Mouse (Mus musculus) limb, embryonic 13.5 days (tissue): ENCODE data around the gene Adcy7. TPM values are rescaled to one million over a fixed set of nuclear protein-coding genes. Genes with fewer than 3 reads are reported as not detected.

Source experiments
- ATAC-seq: fragments of 200-750 bp; cut with Nextera tagmentation; 2 replicates; pipeline ENCODE4 v1.8.0; 2017; ENCODE audit warnings: low read depth, moderate number of reproducible peaks, moderate TSS enrichment; ENCODE audit not compliant: low FRiP score
- H3K27ac ChIP-seq: fragments of 300-500 bp; sonication (generic); 2 replicates; pipeline ENCODE4 v1.5.1; 2015; ENCODE audit warnings: inconsistent platforms, mild to moderate bottlenecking, moderate library complexity
- H3K27me3 ChIP-seq: fragments of 300-500 bp; sonication (generic); 2 replicates; pipeline ENCODE4 v1.6.1; 2015; ENCODE audit warnings: mild to moderate bottlenecking, inconsistent platforms
- H3K36me3 ChIP-seq: fragments of 300-500 bp; sonication (generic); 2 replicates; pipeline ENCODE4 v1.6.1; 2015; ENCODE audit warnings: inconsistent platforms, mild to moderate bottlenecking, moderate library complexity
- H3K4me1 ChIP-seq: fragments of 300-500 bp; sonication (generic); 2 replicates; pipeline ENCODE4 v1.6.1; 2015; ENCODE audit warnings: inconsistent platforms
- H3K4me2 ChIP-seq: fragments of 300-500 bp; sonication (generic); replicated peaks from 2 replicates; pipeline ENCODE4 v1.6.1; 2015; ENCODE audit warnings: inconsistent platforms, mild to moderate bottlenecking, moderate library complexity
- H3K4me3 ChIP-seq: fragments of 300-500 bp; sonication (generic); 2 replicates; pipeline ENCODE4 v1.5.1; 2015; ENCODE audit warnings: moderate library complexity, mild to moderate bottlenecking, inconsistent platforms
- H3K9ac ChIP-seq: fragments of 300-500 bp; sonication (generic); 2 replicates; pipeline ENCODE4 v1.6.1; 2015; ENCODE audit warnings: mild to moderate bottlenecking, inconsistent platforms
- H3K9me3 ChIP-seq: fragments of 300-500 bp; sonication (generic); 2 replicates; pipeline ENCODE4 v1.6.1; 2016; ENCODE audit warnings: inconsistent platforms
- WGBS: fragments of 180-500 bp; shearing (Covaris S2); methylation state at CpG from one replicate; pipeline ENCODE4 v1.1.7; 2015; 5-methylcytosine and 5-hydroxymethylcytosine counted together
- polyA plus RNA-seq: library from polyadenylated mRNA; unstranded; fragments of >200 nt; fragmentation: Nextera tagmentation; extraction: Ambion mirVana; gene quantifications from 2 replicates; pipeline ENCODE4 v1.2.1, GENCODE M21; 2015

Gene Adcy7
- polyA plus RNA-seq, 1 experiment from 2014 or later: 5.1 TPM

DNA sequence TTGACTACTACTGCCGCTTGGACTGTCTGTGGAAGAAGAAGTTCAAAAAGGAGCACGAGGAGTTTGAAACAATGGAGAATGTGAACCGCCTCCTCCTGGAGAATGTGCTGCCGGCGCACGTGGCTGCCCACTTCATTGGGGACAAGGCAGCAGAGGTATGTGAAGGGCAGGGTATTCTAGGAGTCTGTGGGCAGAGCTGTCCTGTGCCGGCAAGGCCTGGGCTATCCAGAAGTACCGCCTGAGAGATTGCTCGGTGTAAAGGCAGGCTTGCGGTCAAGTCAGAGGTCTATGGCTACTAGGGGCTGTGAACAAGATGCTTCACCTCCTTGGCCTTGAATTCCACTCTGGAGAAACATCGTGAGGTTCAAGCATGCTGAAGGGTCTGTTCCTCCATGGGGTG is 52.6 kb downstream of the Adcy7 start:
- H3K9me3 ChIP-seq: no peaks in the 10 kb centered on the region
- no peak for ATAC-seq
- H3K4me2 ChIP-seq: no peak overlapping the region
- H3K4me3 ChIP-seq: no peak overlapping the region
- no peaks in the 10 kb centered on the region for H3K4me1 ChIP-seq
- H3K36me3 ChIP-seq: peaks cover 51% of the 10 kb centered on the region
- H3K9ac ChIP-seq: no peak overlapping the region
- WGBS: 87% methylated on average over 11 of the region's 11 CpGs
- no peaks in the 10 kb centered on the region for H3K27me3 ChIP-seq
- H3K27ac ChIP-seq: no peak overlapping the region

GRCm38 (mm10) chr8:88325251-88325650 is 53.0 kb downstream of the Adcy7 start:
- Histone ChIP-seq H3K27me3 (no peaks in the 10 kb centered on the region), H3K36me3 (peaks cover 56% of the 10 kb centered on the region), H3K4me1 (no peaks in the 10 kb centered on the region), H3K4me3 (no peak overlapping the region), H3K9ac (no peak overlapping the region), H3K9me3 (no peaks in the 10 kb centered on the region), H3K4me2 (no peak overlapping the region), H3K27ac (no peak overlapping the region)
- 41% methylated on average over 5 of the region's 5 CpGs for WGBS
- no peak for ATAC-seq

DNA sequence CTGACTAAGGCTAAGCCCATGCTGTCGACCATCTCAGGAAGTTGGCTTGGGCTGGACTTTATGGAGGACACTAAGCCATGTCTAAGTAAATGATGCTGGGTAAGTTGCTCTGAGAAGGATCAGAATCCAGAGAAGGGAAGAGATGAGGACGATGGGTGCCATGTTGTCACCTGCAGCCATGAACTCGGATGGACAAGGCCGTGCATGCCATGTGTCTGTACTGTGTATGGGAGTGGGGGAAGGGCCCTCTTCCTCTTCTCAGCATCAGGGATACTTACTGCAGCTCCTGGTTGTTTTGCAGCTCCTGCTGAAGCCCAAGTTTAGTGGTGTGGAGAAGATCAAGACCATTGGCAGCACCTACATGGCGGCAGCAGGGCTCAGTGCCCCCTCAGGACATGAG is 53.6 kb downstream of the Adcy7 start:
- H3K27me3 ChIP-seq: no peaks in the 10 kb centered on the region
- H3K4me2 ChIP-seq: no peak overlapping the region
- H3K36me3 ChIP-seq: peaks cover 61% of the 10 kb centered on the region
- H3K27ac ChIP-seq: no peak overlapping the region
- ATAC-seq: no peak
- H3K4me1 ChIP-seq: no peaks in the 10 kb centered on the region
- H3K9me3 ChIP-seq: no peaks in the 10 kb centered on the region
- no peak overlapping the region for H3K9ac ChIP-seq
- H3K4me3 ChIP-seq: no peak overlapping the region
- 92% methylated on average over 5 of the region's 5 CpGs for WGBS

GRCm38 (mm10) chr8:88326328-88326727 is 54.1 kb downstream of the Adcy7 start:
- 93% methylated on average over 12 of the region's 12 CpGs for WGBS
- no peaks in the 10 kb centered on the region for H3K4me1 ChIP-seq
- no peak overlapping the region for H3K4me2 ChIP-seq
- H3K27me3 ChIP-seq: no peaks in the 10 kb centered on the region
- H3K9ac ChIP-seq: no peak overlapping the region
- H3K4me3 ChIP-seq: no peak overlapping the region
- H3K27ac ChIP-seq: no peak overlapping the region
- no peak for ATAC-seq
- H3K36me3 ChIP-seq: peaks cover 65% of the 10 kb centered on the region
- H3K9me3 ChIP-seq: no peaks in the 10 kb centered on the region

DNA sequence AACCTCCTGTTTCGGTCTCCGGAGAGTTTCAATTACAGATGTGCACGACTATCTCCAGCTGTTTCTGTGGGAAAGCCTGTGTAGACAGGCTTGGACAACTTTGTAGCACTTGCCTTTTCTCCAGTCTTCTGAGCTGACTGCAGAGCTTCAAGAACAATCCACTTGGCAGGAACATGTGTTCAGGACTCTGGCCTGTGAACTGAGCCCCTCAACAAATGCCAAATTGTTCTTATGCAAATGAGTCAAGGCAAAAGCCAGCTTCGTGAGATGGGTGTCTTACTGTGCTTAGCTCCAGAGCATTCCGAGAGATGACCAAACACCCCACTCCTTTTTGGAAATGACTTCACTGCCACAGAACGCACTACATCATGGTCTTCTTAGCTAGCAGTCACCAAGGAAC is 56.5 kb downstream of the Adcy7 start:
- peaks cover 89% of the 10 kb centered on the region for H3K36me3 ChIP-seq
- WGBS: 86% methylated on average over 6 of the region's 6 CpGs
- ATAC-seq: no peak
- no peak overlapping the region for H3K27ac ChIP-seq
- no peaks in the 10 kb centered on the region for H3K9me3 ChIP-seq
- no peak overlapping the region for H3K4me3 ChIP-seq
- H3K27me3 ChIP-seq: no peaks in the 10 kb centered on the region
- no peak overlapping the region for H3K9ac ChIP-seq
- H3K4me1 ChIP-seq: no peaks in the 10 kb centered on the region
- no peak overlapping the region for H3K4me2 ChIP-seq

DNA sequence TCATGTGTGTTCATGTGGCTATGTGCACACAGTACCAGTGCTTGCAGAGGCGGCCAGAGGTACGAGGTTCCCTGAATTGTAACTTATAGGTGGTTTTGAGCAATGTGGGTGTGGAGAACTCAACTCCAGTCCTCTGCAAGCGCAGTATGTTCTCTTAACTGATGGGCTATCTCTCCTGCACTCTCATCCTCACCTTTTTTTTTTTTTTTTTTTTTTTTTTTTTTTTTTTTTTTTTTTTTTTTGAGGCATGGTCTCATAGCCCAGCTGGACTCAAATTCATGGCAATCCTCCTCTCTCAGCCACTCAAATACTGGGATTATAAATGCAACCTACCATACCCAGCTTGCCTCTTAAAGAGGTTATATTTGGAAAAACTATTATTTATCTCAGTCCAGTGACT is 58.6 kb downstream of the Adcy7 start:
- Histone ChIP-seq H3K27ac (no peak overlapping the region), H3K4me1 (no peaks in the 10 kb centered on the region), H3K27me3 (no peaks in the 10 kb centered on the region), H3K4me3 (no peak overlapping the region), H3K4me2 (no peak overlapping the region), H3K9ac (no peak overlapping the region), H3K9me3 (no peaks in the 10 kb centered on the region), H3K36me3 (peaks cover 96% of the 10 kb centered on the region)
- 94% methylated on average over 3 of the region's 3 CpGs for WGBS
- no peak for ATAC-seq

DNA sequence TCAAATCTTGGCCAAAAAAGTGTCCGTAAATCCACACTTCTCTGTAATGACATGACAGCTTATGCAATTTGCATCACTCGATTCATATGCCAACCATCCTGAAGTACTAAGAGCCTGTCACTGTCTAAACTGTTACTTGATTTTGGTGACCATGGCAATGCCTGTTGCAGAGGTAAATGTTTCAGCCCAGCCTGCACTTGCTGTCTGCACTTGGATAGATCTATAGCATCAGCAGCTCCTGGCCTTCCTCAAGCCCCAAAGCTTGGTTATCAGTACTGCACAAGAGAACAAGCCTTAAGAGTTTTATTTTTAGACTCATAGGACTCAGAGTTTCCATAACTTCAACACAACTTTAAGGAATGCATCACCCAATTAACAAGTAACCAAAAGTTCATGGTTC is 62.2 kb downstream of the Adcy7 start:
- Histone ChIP-seq H3K9ac (no peak overlapping the region), H3K27me3 (no peaks in the 10 kb centered on the region), H3K27ac (no peak overlapping the region), H3K36me3 (peaks cover 86% of the 10 kb centered on the region), H3K4me1 (no peaks in the 10 kb centered on the region), H3K4me2 (no peak overlapping the region), H3K9me3 (no peaks in the 10 kb centered on the region), H3K4me3 (no peak overlapping the region)
- WGBS: 94% methylated on average over 2 of the region's 2 CpGs
- no peak for ATAC-seq

GRCm38 (mm10) chr8:88334975-88335374 is 62.8 kb downstream of the Adcy7 start:
- peaks cover 86% of the 10 kb centered on the region for H3K36me3 ChIP-seq
- H3K4me3 ChIP-seq: no peak overlapping the region
- no peak overlapping the region for H3K4me2 ChIP-seq
- H3K9me3 ChIP-seq: no peaks in the 10 kb centered on the region
- no peaks in the 10 kb centered on the region for H3K4me1 ChIP-seq
- H3K9ac ChIP-seq: no peak overlapping the region
- 87% methylated on average over 3 of the region's 3 CpGs for WGBS
- no peak for ATAC-seq
- no peaks in the 10 kb centered on the region for H3K27me3 ChIP-seq
- H3K27ac ChIP-seq: no peak overlapping the region

GRCm38 (mm10) chr8:88339221-88339620 is 67.0 kb downstream of the Adcy7 start:
- H3K9ac ChIP-seq: no peak overlapping the region
- ATAC-seq: no peak
- 67% methylated on average over 3 of the region's 3 CpGs for WGBS
- no peaks in the 10 kb centered on the region for H3K9me3 ChIP-seq
- no peak overlapping the region for H3K27ac ChIP-seq
- H3K4me2 ChIP-seq: no peak overlapping the region
- H3K27me3 ChIP-seq: no peaks in the 10 kb centered on the region
- no peak overlapping the region for H3K4me3 ChIP-seq
- H3K4me1 ChIP-seq: no peaks in the 10 kb centered on the region
- peaks cover 85% of the 10 kb centered on the region for H3K36me3 ChIP-seq

DNA sequence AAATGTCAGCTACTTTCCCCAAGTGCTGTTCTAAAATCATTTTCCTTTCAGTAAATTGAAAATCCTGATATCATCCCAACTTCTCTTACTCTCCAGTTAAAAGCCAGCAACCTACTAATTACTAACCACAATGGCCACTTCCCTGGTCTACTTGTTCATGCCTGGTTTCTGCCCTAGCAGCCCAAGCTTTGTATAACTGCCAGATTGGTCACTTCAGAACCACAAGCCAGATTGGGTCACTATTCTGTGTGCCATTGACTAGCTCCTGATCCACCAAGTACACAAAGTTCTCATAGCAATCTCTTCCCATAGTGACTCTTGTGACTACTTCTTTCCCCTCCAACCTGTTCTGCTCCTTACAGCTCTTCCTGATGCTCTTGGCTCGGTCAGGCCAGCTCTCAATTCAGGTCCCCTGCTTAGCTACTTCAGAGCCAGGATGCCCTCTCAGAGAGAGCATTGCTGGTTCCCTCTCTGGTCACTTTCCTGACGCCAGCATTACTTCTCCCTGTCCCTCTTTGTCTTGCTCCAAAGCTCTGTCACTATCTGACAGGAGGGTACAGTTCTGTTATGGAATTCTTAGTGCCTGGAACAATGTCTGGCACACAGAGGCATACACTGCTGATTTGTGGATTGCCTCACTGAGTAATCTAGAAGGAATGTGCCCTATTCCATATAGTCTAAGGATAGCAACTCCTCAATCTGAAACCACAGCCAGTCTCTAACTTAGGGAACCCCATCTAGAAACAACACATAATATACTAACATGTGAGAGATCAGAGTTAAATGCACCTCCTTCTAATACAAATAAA is 67.9 kb downstream of the Adcy7 start:
- 88% methylated on average over 2 of the region's 2 CpGs for WGBS
- no peaks in the 10 kb centered on the region for H3K27me3 ChIP-seq
- H3K27ac ChIP-seq: no peak overlapping the region
- no peaks in the 10 kb centered on the region for H3K4me1 ChIP-seq
- peaks cover 85% of the 10 kb centered on the region for H3K36me3 ChIP-seq
- no peak for ATAC-seq
- H3K9me3 ChIP-seq: no peaks in the 10 kb centered on the region
- H3K4me2 ChIP-seq: no peak overlapping the region
- no peak overlapping the region for H3K9ac ChIP-seq
- H3K4me3 ChIP-seq: no peak overlapping the region

GRCm38 (mm10) chr8:88342026-88342425 is 69.8 kb downstream of the Adcy7 start:
- ATAC-seq: no peak
- H3K27ac ChIP-seq: no peak overlapping the region
- H3K4me3 ChIP-seq: no peak overlapping the region
- H3K9me3 ChIP-seq: no peaks in the 10 kb centered on the region
- H3K4me2 ChIP-seq: no peak overlapping the region
- WGBS: 84% methylated on average over 4 of the region's 4 CpGs
- no peaks in the 10 kb centered on the region for H3K27me3 ChIP-seq
- H3K36me3 ChIP-seq: peaks cover 85% of the 10 kb centered on the region
- no peak overlapping the region for H3K9ac ChIP-seq
- H3K4me1 ChIP-seq: no peaks in the 10 kb centered on the region

GRCm38 (mm10) chr8:88349046-88349445 is 76.8 kb downstream of the Adcy7 start:
- no peaks in the 10 kb centered on the region for H3K4me1 ChIP-seq
- 77% methylated on average over 2 of the region's 2 CpGs for WGBS
- H3K4me3 ChIP-seq: no peak overlapping the region
- H3K4me2 ChIP-seq: no peak overlapping the region
- H3K27ac ChIP-seq: no peak overlapping the region
- no peak overlapping the region for H3K9ac ChIP-seq
- no peaks in the 10 kb centered on the region for H3K9me3 ChIP-seq
- H3K36me3 ChIP-seq: peaks cover 89% of the 10 kb centered on the region
- ATAC-seq: no peak
- H3K27me3 ChIP-seq: no peaks in the 10 kb centered on the region
